Mouse (Mus musculus) megakaryocyte, adult 5-6 weeks (primary cell): ENCODE results near the gene Praf2. TPM values are rescaled to one million over a fixed set of nuclear protein-coding genes. Genes with fewer than 3 reads are reported as not detected.

Experiments used
- ATAC-seq: 2 replicates; pipeline ENCODE4 v1.8.0; 2016; ENCODE audit warnings: mild to moderate bottlenecking, inconsistent platforms; ENCODE audit not compliant: poor library complexity, severe bottlenecking
- total RNA-seq, 2 experiments: library from RNA; stranded (forward) in 1 of 2; stranded (reverse) in 1 of 2; fragments of 153-499, 151-499 nt in 1 of 2; fragments of 221-1000, 200-1000 nt in 1 of 2; gene quantifications; 2 replicates each; pipeline versions ENCODE4 v1.2.3 to v1.2.4; 2015 to 2017

The Praf2 gene
- total RNA-seq, 2 experiments from 2014 or later = 5.8 to 7.8 TPM

DNA sequence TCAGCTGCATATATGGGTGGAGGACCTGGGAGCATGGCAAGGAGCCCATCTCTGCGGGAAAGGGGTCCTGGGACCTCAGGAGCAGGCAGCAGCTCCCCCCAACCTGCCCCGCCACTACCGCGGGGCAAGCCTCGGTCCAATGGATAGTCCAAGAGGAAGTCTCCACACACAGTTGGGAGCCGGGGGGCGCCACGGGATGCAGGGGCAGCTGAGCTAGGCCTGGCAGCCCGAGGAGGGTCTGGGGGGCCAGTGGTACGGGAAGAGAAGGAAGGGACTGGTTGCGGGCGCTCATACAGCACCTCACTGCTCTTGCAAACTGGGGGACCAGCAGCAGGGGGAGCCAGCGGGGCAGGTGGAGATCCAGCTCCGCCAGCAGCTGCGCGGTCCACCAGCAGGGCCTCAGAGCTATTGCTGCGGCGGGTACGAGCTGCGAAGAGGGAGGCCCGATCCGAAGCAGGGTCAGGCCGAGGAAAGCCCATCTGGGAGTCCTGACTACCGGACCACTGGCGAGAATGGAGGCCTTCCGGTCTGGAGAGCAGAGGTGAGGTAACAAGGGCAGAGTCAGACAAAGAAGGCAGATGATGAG is 5.4 kb downstream of the Praf2 start:
- peak; percentile 100 for ATAC-seq

GRCm38 (mm10) chrX:7739336-7740081 is 11.3 kb downstream of the Praf2 start:
- ATAC-seq = no peak

DNA sequence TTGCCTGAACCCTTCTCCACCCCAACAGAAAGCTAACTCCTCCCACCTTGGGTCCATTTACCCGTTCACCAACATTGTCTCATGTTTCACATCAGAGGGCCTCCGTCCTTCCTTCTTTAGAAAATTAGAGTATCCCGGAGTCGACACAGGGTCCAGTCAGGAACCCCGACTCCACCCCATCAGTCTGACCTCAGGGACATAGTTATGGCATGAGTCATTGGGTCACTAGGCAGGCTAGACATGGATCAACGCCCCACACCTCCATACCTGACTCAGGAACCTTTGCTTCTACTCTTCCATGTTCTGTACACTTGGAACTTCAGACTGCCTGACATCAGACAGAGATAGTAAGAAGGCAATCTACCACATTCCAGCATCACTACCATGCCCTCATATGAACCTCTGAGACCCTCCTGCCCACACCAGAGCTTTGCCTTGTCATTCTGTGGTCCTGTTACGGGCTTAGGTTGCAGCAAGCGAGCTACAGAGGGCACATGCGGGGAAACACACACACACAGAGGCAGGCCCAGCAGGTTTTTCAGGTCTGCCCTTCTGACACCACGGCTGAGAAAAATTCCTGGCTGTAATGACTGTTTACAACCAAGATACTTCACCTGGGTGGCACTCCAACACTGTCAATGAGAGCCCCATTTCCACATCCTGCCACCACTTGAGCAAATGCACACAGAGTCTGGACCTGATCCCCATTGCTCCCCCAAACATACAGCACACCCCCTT is 12.0 kb downstream of the Praf2 start:
- ATAC-seq = no peak

GRCm38 (mm10) chrX:7741103-7741502 is 12.9 kb downstream of the Praf2 start:
- ATAC-seq = no peak

DNA sequence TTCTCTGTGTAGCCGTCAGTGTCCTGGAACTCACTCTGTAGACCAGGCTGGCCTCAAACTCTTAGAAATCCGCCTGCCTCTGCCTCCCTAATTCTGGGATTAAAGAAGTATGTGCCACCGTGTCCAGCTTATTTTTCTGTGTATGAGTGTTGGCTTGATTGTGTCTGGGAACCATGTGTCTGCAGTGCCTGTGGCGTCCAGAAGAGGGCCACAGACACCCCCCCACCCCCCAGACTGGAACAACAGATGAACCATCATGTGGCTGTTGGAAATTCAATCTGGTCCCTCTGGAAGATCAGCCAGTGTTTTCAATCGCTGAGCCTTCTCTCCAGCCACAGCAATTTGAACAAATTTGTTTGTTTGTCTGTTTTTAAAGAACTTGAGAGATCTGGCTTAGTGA is 15.2 kb downstream of the Praf2 start:
- no peak for ATAC-seq

DNA sequence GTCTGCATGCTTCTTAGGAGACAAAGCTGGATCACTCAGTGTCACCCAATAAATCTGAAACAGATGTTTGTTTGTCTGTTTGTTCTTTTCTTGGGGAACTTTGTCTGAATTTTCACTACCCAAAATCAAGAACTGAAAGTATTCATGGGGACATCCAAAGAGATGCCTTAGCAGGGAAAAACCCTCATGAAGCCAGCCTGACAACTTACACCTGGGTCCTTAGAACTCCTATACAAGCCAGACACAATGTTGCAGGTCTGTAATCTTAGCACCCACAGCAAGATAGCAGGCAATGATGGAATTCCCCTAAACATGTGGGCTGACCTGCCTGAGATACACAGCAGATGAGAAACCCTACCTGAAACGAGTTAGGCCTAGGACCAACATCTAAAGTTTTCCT is 16.7 kb downstream of the Praf2 start:
- no peak for ATAC-seq

- ATAC-seq = no peak
Observed at GRCm38 (mm10) chrX:7745429-7745828, 17.2 kb downstream of the Praf2 start.

DNA sequence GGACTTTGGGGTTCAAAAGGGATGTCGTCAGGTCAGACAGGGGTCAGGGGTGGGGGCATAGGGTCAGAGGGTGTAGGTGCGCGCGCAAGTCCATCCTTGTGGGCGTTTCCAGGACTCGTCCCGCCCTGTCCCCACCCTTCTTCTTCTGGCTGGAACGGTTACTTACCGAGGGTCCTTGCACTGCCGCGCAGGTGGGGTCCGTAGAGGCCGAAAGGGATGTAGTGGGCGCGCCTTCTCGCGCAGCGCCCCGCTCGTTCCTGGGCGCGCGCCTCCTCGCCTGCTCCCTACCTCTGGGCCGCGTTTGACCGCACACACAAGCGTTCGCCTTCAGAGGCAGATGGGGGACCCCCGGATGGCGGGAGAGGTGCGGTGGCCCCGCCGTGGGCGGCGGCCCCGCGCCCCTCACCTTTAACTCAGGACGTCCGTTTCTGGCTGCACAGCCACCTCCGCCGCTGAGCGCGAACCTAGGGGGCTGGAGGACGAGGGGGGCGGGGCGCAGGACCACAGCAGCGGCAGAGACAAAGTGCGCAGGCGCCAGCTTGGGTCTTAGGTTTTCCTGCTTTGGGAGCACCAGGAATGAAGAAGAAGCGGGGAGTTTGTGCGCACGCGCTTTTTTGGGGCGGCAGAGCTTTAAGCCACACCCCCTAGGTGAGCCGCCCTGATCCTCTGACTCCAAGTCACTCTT is 22.3 kb downstream of the Praf2 start, which contains the start of gene Ccdc120:
Gene Ccdc120, minus strand, starts transcription at position 474 of the 685 bp plus-strand sequence.
- no peak for ATAC-seq

DNA sequence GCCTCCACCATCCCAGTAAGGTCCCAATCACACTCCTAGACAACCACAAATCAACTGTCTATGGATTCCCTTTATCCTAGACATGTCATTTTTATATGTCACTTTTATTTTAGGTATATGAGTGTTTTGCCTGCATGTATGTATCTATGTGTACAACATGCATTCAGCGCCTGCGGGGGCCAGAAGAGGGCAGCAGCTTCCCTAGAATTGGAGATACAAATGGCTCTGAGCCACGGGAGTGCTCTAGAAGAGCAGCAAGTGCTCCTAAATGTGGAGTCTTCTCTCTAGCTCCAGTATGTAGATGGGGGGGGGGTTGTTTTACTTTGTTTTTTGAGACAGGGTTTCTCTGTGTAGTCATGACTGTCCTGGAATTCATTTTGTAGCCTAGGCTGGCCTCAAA is 25.4 kb downstream of the Praf2 start:
- peak; percentile 73 for ATAC-seq

GRCm38 (mm10) chrX:7762137-7762920 is 34.1 kb downstream of the Praf2 start, which contains the start of gene Tfe3:
Tfe3 (plus strand) TSS chrX:7762560.
- ATAC-seq = peak; percentile 92

DNA sequence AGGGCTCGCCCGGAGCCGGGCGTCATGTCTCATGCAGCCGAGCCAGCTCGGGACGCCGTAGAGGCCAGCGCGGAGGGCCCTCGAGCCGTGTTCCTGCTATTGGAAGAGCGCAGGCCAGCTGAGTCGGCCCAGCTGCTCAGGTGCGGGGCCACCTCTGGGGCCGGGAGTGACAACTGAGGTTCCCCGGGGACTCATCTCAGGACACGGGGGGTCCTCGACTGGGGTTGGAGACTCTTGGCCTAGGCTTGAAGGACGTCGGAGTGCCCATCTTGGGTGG is 34.6 kb downstream of the Praf2 start:
- ATAC-seq = no peak

- ATAC-seq = peak; percentile 45
Observed at GRCm38 (mm10) chrX:7763631-7764393, 35.6 kb downstream of the Praf2 start.

GRCm38 (mm10) chrX:7764657-7765280 is 36.5 kb downstream of the Praf2 start:
- no peak for ATAC-seq

- ATAC-seq = no peak
Observed at GRCm38 (mm10) chrX:7765281-7765670, 37.0 kb downstream of the Praf2 start.

DNA sequence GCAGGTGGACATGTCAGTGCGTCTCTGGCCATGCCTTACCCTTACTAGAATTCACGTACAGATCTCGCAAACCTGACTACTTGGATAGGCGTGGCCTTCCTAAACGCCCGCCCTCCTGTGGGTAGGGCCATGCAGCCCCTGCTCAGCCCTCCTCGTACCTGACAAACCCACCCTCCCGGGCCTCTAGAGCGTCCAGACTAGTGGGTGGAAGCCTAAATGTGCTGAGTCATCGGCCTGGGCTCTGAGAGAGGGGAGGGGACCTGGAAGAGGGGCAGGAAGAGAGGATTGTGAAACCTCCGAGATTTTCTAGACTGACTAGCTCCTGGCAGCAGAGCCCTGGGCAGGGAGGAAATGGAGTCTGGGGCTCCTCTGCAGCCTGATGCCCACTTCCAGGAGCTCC is 37.5 kb downstream of the Praf2 start:
- ATAC-seq = peak; percentile 31

DNA sequence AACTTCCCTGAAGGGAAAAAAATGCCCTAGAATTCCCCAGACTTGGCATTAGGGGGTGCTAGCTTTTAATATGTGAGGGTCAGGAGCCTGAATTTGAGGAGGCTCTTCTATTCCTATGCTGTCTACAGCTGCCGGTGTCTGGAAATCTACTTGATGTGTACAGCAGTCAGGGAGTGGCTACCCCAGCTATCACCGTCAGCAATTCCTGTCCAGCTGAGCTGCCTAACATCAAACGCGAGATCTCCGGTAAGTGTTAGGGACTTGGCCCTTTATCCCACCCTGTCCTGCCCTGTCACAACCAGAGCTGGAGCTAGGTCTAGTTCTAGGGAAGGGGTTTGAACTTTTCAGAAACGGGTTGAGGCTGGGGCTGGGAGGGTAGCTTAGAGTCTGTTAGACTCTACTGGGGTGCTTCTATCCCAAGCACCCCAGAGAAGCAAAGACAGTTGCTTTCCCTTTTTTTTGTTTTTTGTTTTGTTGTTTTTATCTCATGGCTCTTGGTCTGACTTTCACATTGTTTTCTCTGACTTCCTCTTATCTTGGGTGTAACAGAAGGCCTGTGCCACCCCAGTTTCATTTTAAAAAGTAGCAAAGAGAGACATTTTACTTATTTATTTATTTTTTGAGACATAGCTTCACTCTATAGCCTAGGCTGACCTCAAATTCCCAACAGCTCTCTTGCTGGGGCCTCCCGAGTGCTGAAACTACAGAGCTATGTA is 41.2 kb downstream of the Praf2 start:
- ATAC-seq = no peak

GRCm38 (mm10) chrX:7772766-7773165 is 44.5 kb downstream of the Praf2 start:
- ATAC-seq = no peak

GRCm38 (mm10) chrX:7775501-7776205 is 47.4 kb downstream of the Praf2 start:
- ATAC-seq = no peak
